Mouse (Mus musculus) spleen, postnatal 0 days (tissue): ENCODE measurements around the gene Scn1a. TPM values are rescaled to one million over a fixed set of nuclear protein-coding genes. Genes with fewer than 3 reads are reported as not detected.

Experiments used
- polyA plus RNA-seq: library from polyadenylated mRNA; unstranded; fragments of >200 nt; fragmentation: Nextera tagmentation; extraction: Ambion mirVana; gene quantifications from 2 replicates; pipeline ENCODE4 v1.2.1, GENCODE M21; 2015

The Scn1a gene
- not detected in 2 replicates for polyA plus RNA-seq

GRCm38 (mm10) chr2:66440711-66441110, at the start of gene Scn1a:
Gene Scn1a (minus strand): TSS chr2:66440840.

GRCm38 (mm10) chr2:66256220-66257131, 184.2 kb downstream of the Scn1a start, which contains the start of gene Ttc21b:
Gene Ttc21b (minus strand): TSS chr2:66256617.

Other genes with a start within 250 kb of the Scn1a start
- gene Ttc21b, start 184.2 kb downstream of the Scn1a start, polyA plus RNA-seq = 1.6 and 1.8 TPM in 2 replicates
- not detected in 2 replicates for gene Scn9a, start 194.1 kb upstream of the Scn1a start, polyA plus RNA-seq